Mouse (Mus musculus) spleen, adult 12 weeks (tissue): Measurements from ENCODE around the gene Cabp4.

Source experiments
- DNase-seq: peaks from one replicate; pipeline ENCODE4 v3.0.0; 2022; ENCODE audit warnings: low spot score

Gene Cabp4

GRCm38 (mm10) chr19:4164100-4164499 lies 20.3 kb upstream of the Cabp4 start:
- DNase-seq: no peak

DNA sequence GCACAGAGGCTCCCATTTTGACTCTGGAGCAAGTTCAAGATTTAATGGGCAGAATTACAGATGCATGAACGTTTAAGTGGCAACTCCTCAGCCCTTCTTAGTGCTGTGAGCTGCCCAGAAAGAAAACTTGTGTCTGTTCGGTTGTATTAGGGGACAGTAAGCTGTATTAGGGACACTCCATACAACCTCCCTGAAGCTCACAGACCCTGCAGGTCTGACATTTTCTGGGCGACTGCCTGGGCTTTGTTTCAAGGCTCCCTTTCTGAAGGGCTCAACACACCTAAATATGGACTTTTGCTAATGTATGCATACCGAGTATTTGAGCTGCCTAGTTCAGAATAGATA lies 19.7 kb upstream of the Cabp4 start:
- DNase-seq: no peak

GRCm38 (mm10) chr19:4162646-4163542 lies 19.1 kb upstream of the Cabp4 start, which contains the start of gene Rps6kb2:
Rps6kb2 (minus strand) TSS chr19:4163354.
- DNase-seq: peak; percentile 90

DNA sequence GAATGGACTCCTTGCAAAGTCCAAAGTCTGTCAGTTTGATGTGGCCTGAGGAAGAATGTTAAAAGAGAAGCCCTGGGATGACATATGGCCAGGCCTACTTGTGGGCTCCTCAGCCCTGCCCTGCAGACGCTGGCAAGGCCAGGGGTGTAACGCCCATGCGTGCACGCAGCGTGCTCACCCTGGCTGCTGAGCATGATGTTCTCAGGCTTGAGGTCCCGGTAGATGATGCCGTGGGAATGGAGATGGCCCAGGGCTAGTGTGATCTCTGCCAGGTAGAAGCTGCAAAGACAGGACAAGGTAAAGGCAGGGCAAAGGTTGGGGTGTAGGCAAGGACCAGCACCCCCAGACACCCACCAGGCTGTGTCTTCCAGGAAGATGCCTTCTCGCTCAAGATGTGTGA lies 15.2 kb upstream of the Cabp4 start:
- DNase-seq: no peak

- no peak for DNase-seq
Observed at GRCm38 (mm10) chr19:4156771-4157170, 12.9 kb upstream of the Cabp4 start.

GRCm38 (mm10) chr19:4156073-4156579 lies 12.3 kb upstream of the Cabp4 start:
- DNase-seq: no peak

DNA sequence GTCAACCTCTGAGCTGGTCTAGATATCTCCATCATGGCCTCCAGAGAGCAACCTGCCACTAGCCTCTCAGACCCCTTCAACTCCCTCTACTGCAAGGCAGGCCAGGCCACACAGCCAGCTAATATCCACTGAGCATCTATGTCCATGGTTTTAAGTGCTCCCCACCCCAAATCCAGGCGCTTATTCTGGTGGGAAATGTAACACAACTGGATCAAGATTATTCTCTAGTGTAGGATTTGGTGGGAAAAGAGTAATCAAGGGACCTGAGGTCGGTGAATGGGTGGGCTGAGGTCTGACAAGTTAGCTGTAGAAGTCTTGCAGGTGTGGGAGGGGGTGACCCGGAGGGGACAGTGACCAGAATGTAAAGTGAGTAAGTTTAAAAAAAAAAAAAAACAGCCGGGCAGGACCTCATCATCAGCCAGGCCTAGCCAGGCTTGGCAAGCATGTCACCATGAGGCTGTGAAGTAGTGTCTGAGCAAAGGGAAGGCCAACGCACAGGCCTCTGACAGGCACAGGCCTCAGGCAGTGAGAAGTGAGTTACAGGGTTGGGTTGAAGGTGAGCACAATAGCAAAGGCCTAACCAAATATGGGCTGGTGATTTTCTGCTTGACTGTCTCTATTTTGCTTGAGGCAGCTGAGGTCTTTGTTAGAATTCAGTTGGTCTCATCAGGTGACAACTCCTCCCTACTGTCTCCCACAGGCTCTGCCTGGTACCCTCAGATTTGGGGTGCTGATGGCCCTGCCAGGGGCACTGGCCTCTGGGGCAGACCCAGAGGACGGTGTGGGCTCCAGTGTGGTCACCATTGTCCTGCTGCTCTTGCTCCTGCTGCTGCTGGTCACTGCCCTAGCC lies 11.6 kb upstream of the Cabp4 start:
- DNase-seq: no peak

DNA sequence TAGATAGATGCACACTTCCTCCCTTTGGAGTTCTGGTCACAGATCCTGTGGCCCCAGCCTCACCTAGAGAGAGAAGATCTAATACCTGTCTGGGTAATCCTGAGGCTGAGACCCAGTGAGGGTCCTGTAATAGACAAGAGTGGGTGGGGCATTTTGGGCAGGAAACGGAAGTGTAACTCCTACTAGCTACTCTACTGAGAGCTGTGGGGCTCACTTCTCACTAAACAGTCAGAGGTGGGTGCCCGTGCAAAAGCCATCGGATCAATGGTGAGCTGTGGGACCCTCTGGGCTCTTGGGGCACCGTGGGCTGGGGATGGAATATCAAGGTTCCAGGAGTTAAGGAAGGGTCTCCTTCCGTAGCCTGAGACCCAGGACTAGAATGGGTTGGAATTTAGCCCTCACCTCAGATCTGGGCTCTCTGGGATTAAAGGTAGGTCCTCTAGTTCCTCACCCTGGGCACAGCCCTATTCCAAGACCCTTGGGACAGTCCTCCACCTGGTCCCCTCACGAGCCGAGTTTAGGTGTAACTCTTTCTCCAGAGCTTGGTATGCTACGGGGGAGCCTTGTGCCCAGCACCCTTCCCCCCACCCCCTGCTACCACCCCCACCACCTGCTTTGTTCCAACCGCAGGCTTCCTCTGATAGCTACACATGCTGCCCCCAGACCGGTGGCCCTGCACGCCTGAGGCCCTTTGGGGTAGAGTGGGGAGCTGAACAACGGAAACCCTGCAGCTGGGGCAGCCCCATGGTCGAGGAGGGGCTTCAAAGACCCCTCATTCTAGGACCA lies 10.8 kb upstream of the Cabp4 start:
- no peak for DNase-seq

GRCm38 (mm10) chr19:4153232-4153654 lies 9.4 kb upstream of the Cabp4 start, which contains the start of gene Ptprcap:
Ptprcap (plus strand) TSS chr19:4153604.
- DNase-seq: no peak

DNA sequence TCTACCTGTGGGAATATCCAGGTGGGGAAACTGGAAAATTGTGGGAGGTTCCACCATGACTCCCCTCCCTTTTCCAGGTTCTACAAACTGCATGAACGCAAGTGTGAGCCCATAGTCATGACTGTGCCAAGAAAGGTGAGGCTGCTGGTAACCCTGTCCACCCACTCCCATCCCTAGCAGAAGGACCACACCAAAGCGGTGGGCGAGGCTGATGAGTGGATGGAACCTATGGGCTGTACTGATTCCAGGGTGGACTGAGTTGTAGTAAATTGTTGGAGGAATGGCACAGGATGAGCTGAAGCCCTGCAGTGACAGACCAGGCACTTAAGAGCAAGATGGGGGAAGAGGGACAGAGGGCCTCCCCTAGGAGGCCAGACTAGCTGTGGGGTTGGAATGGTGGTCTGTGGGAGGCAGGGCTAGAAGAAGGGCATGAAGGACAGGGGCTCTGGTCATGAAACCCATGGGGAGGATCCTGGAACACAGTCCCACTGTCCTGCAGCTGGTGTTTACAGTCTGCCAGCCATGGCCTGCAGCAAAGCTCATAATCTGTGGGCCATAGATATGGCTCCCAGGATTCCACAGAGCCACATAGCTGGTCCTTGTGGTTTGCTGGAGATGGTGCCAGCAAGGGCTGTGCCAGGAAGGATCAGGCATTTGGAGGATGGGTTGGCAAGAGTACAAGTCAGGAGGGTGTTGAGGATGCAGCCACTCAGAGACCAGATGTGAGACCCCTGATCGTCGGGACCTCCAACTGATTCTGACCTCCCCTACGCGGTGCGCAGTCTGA lies 8.8 kb upstream of the Cabp4 start:
- DNase-seq: no peak

GRCm38 (mm10) chr19:4151898-4152297 lies 8.1 kb upstream of the Cabp4 start:
- no peak for DNase-seq

DNA sequence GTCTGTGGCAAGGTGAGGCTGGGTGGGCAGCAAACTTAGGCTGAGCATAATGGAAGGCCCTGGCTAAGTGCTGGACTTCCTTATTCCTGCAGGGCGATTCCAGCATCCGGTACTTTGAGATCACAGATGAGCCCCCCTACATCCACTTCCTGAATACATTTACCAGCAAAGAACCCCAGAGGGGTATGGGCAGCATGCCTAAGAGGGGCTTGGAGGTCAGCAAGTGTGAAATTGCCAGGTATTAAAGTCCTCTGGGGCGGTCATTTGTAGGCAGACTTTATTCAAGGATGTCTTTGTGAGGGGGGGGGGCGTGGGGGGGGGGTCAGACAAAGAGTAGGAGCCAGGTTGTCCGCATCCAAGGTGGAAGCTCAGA lies 7.6 kb upstream of the Cabp4 start:
- DNase-seq: no peak

DNA sequence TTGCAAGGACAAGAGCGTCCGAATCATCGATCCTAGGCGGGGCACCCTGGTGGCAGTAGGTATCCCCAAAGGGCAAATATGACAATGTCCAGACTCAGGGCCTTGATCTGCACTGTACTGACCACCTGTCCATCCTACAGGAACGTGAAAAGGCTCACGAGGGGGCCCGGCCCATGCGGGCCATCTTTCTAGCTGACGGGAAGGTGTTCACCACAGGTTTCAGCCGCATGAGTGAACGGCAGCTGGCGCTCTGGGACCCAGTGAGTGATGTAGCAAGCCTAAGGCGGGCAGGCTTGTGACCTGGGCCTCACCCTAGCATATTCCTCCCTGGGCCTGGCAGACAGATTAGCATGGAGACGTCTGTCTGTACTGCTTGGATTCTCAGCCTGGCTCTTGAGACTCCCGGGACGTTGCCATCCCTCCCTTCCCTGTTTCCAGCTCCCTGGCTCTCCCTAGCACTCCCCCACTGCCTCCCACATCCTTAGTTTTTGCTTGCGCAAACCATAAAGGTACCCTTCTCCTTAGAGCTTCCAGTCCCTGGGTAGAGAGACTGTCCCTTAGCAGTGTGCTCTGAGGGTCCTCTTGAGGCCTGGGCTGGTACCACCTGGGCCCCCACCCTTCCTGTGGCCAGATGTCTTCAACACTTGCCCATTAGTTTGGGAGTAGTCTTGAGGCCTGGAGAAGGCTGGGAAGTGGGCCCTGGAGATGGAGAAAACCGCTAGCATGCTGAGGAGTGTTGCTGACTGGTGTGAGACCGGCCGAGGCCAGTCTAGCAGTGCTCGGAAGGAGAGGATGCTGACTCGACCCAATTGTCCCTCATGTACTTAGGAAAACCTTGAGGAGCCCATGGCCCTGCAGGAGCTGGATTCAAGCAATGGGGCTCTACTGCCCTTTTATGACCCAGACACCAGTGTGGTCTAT lies 7.0 kb upstream of the Cabp4 start:
- DNase-seq: no peak

DNA sequence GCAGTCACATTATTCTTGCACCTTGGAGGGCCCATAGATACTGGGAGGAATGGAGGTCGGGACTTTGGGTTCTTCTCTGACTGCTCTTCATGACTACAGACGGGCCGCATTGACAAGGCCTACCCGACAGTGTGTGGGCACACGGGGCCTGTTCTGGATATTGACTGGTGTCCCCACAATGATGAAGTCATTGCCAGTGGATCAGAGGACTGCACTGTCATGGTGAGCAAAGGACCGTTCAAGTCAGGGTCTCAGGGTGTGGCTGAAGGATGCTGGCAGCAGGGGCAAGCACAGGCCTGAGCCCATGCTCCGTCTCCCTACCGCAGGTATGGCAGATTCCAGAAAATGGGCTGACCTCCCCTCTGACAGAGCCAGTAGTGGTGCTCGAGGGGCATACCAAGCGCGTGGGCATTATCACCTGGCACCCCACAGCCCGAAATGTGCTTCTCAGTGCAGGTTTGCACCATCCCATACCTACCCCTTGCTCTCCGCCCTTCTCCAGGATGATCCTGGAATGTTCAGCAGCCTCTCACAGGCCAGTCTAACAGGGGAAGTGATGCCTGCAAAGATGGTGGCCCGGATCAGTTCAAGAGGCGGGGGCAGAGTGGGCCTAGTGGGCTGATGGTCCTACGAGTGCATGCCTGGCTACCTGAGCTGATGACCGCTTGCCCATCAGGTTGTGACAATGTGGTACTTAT lies 6.1 kb upstream of the Cabp4 start:
- no peak for DNase-seq

- DNase-seq: no peak
Observed at GRCm38 (mm10) chr19:4149283-4149682, 5.5 kb upstream of the Cabp4 start.

DNA sequence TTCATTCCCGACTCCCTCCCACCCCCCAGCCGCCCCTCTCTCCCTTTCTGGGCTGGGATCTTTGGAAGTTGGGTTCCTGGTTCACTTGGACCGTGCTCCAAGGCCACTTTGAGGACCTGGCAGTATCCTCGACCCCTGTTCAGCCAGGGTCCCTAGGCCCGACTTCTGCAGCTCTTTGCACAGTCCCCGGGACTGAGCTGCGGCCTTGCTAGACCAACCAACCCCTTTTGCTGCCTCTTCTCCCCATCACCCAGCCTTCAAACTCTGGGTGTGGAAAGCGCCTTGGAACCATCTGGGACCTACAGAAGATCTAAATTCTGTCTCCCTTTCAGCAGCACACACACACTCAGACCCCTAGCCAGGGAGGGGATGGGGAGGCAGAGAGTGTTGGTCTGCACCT lies 5.0 kb upstream of the Cabp4 start:
- no peak for DNase-seq

DNA sequence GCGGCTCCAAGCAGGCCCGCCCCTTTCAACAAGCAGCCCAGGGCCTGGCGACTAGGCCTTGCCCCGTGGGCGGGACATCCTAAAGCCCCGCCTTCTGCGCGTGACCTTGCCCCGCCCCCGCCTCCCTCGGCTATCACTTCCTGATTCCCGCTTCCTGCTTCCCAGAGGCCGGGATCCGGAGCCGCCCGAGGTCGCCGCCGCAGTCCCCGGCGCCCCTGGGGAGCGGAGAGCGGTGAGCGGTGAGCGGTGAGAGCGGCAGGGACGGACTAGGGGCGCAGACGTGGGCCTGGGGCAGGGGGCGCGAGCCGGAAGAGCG lies 4.6 kb upstream of the Cabp4 start, which contains the start of gene Coro1b:
Gene Coro1b, plus strand, starts transcription at position 129 of the 316 bp plus-strand sequence.
- peak; percentile 88 for DNase-seq

DNA sequence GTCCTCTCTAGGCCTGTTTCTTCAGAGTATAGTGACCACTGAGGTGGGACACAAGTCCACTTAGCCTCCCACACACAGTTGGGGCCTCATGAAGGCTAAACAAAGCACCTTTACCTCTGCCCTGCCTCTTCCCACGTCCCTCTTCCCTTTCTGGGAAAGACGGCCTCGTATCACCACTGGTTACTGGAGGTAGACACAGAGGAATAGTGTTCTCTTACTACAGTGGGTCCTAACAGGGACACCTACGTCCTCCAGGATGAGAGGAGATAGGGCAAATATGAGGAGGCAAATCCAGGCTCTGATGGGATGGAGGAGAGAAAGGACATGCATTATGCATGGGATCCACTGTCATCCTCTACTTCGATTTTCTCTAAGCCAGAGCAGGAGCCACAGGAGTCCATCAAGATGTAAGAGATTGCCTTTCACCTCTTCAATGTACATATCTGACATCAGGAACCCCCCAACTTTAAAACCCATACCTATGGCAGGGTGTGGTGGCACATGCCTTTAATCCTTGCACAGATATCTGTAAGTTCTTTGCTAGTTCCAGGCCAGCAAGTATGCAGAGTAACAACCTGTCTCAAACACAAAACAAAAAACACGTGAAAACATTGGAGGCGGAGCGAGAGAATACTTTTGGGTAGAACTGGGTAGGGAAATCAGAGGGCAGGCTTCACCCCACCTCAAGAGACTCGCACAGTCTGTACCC lies 4.1 kb upstream of the Cabp4 start:
- no peak for DNase-seq

- no peak for DNase-seq
Observed at GRCm38 (mm10) chr19:4147022-4147405, 3.2 kb upstream of the Cabp4 start.
